Mouse (Mus musculus) cortical plate, adult 2 months (tissue): ENCODE data around the gene Polr2i.

Source experiments
- CTCF ChIP-seq: fragments of 200-500 bp; IDR thresholded peaks from 2 replicates; pipeline ENCODE4 v1.5.1; 2011; ENCODE audit warnings: mild to moderate bottlenecking, control low read depth, low read length; ENCODE audit not compliant: insufficient read depth; ENCODE audit errors: extremely low read depth
- POLR2A ChIP-seq: fragments of 200-500 bp; IDR thresholded peaks from 2 replicates; pipeline ENCODE4 v1.6.1; 2011; ENCODE audit warnings: mild to moderate bottlenecking, low read length, control low read depth; ENCODE audit not compliant: insufficient read depth; ENCODE audit errors: extremely low read depth

- peak; percentile 72 for TF ChIP-seq POLR2A
- TF ChIP-seq CTCF, result no peak
Observed at GRCm38 (mm10) chr7:30231669-30232454, at the start of gene Polr2i, which contains the start of gene Tbcb.
